Mouse (Mus musculus): ENCODE results near the gene Sprtn.

Gene Sprtn

DNA sequence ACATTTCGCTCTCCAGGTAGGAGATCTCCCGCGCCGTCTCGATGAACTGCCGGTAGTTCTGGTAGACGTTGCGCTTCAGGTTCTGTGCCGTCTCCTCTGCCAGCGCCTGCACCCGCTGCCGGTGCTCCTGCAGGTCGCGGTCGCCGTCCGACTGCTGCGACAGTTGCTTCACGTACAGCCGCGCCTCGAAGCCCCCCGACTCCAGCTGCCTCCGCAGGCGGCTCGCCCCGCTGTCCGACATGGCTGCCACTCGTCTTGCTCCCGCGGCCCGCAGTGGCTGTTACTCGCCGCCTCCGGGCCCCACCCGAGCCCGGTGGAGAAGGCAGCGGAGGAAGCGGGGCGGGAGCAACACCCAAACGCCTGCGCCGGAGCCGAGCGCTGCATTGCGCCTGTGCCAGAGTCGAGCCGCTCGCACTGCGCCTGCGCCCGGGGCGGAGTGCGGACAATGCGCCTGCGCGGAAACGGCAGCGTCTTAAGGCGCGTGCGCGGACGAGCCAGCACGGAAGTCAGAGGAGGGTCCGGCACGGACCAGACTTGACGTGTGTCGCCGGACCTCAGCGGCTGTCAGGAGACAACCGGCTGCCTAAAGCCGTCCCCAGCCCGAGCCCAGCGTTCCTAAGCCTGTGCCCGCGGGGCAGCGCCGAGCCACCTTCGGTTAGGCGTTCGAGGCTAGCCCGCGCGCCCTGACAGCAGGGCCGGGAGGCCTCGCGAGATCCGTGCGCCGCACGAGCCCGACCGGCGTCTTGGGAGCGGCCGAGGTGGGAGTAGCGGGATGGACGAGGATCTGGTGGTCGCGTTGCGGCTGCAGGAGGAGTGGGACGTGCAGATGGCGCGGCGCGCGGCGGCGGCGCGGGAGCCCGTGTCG, at the start of gene Sprtn, which contains the start of gene Exoc8:
Sprtn (plus strand) TSS at position 501 of the 865 bp plus-strand sequence.
Exoc8 (minus strand) TSS at position 320 of the 865 bp plus-strand sequence.
- peak; percentile 92 to 93 for DNase-seq

DNA sequence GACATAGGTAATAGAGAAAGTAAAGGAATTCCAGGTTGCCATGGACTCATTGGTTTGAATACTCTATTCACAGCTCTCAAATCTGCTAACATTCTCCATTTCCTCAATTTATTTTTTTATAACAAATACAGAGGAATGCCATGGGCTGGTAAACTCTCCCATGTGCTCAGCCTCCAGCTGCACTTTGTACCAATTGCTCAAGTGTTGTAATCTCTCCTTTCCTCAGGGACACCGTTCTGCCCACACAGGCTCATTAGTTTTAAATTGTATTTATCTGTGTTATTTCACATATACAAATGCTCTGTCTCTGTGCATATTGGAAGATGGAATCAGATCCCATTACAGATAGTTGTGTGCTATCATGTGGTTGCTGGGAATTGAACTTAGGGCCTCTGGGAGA, 44.2 kb upstream of the Sprtn start:
- DNase-seq = no peak

DNA sequence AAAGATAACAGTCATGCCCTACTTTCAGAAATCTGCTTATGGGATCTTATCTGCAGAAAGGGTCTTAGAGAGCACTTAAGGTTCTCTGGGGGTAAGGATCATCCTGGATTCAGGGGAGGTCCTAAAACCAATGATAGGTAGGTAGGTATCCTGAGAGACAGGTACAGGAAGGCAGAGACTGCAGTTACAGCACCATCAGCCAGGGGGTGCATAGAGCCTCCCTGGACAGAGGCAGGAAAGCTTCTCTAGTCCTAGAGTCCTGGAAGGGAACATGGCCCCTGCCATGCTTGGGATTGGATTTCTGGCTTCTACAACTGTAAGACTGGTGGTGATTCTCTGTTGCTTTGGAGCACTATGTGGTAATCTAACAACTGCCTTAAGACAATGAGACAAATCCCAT, 38.2 kb upstream of the Sprtn start:
- no peak for DNase-seq

DNA sequence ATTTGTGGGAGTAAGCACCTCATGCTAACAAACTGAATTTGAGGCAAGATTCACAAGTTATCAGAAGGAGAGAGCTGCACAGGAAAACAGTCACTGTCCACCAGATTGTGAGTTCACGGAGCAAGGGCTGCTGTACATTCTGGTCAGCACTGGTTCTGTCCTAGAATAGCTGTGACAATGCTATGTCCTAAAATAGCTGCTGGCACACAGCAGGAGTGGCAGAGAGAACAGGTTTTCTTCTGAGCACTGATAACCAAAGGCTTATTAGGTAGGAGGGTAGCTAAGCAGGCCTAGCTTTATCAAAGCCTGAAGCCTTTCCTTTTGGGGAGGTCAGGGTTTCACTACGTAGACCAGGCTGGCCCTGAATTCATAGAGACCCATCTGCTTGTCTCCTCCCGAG, 37.5 kb upstream of the Sprtn start:
- DNase-seq = no peak

DNA sequence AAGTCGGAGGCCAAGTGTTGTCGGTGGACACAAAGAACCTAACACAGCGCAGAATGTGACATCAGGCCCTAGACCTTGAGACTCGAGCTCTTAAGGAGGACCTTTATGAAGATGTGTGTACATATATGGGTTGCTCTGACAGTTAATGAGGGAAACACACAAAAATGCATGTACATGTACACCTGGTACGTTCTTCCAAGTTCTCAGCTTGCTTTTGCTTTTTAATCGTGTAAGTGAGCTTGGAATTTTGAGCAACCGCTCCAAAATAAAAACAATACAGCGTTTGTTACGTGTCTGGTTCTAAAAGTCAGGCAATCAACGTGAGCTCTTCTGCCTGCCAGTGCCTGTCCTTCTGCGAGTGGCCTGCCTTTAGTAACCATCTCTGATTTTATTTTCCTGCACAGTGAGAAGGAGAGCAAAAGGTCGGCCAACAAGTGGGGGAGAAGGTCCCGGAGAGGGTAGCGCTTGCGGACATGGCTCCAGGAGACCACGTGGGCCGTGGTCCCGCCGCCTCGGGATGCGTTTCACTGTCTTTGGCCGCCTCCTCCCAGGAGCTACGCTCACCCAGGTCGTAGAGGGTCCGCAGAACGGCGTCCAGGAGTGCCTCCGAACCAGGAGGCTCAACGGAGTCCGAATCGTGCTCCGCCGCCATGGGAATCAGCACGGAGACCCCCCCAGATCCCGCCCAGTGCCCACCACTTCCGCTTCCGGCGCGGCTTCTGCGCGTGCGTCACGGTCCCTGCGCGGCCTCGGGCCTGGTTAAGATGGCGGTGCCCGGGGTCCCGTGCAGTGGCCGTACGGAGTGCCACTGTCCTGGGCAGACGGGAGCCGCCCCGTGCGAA, 35.1 kb upstream of the Sprtn start, which contains the start of the genes Gnpat and 2810004N23Rik:
Gnpat (plus strand) TSS at position 713 of the 842 bp plus-strand sequence.
2810004N23Rik (minus strand) TSS at position 800 of the 842 bp plus-strand sequence.
- peak; percentile 86 for DNase-seq

DNA sequence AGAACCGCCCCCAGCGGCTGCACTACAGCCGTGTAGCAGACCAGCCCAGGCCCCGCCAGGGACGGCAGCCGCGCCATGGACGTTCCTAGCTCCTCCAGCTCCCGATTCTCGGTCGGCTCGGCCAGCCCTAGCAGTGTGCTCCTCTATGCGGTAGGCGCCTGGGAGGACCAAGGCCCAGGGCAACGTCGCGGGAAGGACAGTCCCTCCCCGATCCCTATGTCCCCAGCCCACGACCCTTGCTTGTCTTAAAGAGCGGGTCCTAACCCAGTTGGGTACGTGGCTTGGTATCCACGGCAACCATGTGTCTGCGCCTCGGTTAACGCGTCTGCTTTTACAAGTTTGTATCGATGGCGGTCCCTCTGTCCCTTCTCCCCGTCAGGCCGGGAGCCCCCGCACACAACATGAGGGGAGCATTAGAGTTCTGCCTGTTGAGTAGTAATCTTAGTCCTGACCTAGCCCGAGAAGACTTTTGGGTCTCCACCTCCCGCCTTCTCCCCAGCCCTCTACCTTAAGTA, 34.5 kb upstream of the Sprtn start:
- no peak for DNase-seq

DNA sequence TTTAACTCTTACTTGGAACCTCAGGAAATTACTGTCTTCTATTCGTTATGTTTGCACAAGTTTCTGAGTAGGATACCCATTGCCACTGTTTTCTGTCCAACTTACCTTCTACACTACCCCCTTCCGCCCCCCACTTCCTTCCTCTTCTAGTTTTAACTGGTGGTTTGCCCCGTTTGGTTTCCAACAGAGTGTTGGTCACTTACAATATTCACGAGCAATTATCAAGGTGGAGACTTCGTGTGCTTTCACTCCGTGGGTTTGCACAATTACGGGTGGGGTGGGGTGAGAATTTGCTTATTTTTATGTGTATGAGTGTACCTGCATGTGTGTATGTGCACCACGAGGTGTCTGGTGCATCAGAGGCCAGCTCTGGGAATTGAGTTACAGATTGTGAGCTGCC, 34.0 kb upstream of the Sprtn start:
- DNase-seq = no peak

DNA sequence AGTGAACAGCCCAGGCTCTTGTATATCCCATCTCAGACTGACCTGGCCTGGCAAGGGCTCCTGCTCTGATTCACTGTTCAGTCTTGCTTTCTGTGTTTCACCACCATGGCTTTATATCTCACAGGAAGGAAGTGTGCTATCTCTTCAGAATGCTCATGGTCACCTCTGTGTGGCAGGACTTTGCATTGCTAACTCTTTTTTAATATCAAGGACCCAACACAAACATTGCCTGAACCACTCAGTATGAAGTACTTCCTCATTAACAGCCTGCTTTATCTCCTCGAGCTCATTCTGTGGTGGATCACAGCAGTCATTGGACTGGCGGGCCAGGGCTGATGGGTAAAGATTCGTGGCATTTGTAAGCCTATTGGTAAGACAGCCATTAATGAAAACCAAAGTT, 31.0 kb upstream of the Sprtn start:
- DNase-seq = no peak

DNA sequence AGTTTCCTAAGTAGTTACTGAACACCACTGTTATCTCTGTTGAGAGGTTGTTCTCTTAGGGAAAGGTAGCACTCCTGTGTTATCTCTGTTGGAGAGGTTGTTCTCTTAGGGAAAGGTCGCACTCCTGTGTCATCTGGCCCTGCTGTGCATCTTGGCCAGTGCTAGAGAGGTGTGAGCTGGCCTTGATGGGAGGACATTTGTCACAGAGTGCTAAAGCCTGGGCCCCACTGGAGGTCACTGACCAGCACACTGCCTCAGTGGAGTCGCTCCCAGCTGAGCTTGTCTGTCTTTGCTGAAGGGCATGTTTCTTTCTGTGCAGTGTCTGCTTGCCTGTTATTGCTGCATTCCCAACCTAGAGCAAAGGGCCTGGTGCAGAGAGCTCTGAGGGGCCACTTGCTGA, 30.6 kb upstream of the Sprtn start:
- DNase-seq = no peak

DNA sequence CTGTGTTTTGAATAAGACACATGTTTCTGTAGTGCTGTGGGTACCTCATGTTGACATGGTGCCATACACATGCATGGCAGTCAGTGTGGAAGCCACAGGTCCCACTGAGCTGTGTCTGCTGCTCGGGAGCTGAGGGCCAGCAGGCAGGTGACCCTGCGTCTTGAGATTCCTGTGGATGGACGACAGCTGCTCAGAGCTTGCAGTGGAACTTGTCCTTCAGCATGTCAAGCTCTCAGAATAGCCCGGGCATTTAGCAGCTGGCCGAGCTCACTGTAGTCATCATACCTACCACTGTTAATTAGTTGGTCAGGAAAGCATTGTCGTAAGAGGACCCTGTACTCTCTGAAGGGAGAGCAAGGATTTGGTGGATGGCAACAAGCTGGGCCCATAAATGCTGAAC, 28.0 kb upstream of the Sprtn start:
- no peak for DNase-seq

DNA sequence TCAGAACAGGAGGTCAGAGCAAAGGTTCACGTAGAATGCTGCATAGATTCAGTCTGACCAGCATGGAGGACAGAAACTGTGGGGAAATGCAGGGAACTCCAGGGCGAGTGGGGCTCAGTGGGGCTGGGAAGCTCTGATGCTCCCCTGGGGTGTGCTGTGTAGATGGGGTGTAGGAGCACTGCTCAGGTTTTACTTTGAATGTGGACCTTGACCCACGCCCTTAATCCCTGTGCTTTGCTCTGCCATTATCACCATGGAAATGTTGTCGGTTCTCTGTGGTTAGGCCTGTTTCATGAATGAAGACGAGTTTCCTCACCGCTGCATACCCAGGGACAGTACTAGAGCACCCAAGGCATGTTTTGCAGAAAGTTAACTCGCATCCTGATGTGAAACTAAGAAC, 26.2 kb upstream of the Sprtn start:
- DNase-seq = no peak

DNA sequence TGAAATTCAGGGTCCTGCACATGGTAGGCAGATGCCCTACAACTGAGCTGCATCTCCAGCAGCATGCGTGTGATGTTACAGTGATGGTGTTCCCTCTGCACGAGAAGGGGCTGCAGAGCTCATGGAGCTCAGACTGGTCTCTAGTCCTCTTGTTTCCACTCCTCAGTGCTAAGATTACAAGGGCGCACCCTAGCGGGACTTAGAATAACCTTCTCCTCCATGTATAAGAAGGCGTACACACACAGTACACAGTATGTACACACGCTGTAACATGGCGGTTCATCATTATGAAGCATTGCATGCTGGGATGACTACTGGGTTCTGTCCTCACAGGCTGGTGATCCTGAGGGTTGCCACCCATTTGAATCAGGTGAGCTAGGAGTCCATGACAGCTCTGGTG, 25.6 kb upstream of the Sprtn start:
- DNase-seq = no peak

DNA sequence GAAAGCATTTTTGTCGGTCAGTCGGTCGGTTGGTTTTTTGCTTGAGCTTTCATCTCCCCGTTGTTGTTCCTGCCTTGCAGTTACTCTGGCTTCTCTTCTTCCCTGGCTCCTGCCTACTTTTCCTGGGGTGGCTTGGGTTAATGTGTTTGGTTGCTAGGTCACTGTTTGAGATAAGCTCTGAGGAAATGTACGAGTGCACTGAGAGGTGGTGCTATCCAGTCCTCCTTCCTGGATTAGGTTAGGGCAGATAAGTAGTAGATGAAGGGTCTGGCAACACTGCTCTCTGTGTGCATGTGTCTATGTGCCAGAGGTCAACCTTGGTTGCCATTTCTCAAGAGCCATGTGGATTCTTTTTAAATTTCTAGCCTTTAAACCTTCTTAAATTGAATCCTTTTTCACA, 25.0 kb upstream of the Sprtn start:
- no peak for DNase-seq

DNA sequence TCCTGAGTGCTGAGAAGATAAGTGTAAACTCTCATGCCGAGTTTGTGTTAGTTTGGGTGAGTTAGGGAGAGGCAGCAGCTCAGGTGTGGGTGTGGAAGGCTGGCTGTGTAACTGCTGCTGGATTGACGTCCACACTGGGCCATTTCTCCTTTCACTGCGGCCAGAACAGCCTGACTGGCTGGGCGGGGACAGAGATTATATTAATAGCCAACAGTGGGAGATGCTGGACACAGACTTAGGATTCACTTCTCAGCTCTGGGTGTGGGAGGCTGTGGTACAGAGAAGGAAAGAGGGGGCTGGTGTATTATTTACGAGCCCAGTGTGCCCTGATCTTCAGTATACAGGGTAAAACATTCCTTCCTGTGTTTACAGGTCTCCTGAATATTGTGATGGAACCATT, 19.5 kb upstream of the Sprtn start:
- no peak for DNase-seq

DNA sequence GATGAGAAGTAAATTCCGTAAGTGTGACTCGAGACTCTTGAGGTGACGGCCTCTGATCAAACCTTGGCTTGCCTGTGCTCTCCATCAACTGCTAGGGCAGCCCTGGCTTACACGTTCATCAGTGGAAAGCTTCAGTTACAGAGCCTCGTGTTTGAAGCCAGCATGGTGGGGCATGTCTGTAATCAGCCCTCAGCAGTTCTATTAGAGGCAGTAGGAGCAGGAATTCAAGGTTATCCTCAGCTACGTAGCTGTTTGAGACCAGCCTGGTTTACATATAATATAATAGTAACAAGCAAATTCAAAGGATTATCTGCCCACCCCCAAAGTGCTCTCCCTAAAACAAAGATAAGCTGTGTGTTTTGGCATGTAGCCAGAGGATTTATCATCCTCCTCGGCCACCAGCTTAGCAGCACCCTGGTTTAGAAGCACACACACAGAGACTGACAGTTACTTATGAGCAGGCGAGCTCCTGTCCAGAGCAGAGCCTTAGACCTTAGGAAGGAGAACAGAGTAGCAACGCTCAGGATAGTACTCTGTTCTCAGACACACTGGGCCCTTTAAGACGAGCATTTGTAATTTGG, 18.6 kb upstream of the Sprtn start:
- DNase-seq = no peak

DNA sequence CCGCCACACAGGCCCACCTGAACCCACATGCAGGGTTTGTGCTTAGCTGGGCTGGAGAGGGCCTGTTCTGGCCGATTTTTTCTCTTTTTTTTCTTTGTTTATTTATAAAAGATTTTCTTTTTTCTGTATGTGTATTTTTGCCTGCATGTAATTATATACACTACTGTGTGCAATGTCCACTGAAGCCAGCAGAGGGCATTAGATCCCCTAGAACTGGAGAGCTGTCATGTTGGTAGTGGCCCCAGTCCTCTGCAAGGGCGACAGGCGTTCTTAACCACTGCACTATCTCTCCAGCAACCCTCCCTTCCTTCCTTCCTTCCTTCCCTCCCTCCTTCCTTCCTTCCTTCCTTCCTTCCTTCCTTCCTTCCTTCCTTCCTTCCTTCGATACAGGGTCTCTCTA, 9.3 kb upstream of the Sprtn start:
- DNase-seq = no peak

DNA sequence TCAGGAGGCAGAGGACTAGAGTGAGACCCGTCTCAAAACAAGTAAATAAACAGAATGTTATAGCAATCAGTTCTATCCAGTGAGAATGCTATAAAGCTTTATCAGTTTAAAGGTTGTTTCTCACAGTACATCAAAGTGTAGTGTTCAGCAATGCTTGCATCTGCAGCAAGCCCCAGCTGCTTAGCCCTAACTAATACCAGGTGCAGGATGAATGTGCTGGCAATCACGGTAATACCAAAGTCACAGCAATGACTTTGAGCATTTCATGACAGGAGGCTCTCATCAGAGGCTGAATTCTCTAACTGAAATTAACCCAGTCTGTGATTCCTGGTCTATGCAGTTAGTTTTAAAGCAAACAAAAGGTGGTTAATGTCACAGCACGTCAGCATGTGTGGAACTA, 5.1 kb upstream of the Sprtn start:
- no peak for DNase-seq

DNA sequence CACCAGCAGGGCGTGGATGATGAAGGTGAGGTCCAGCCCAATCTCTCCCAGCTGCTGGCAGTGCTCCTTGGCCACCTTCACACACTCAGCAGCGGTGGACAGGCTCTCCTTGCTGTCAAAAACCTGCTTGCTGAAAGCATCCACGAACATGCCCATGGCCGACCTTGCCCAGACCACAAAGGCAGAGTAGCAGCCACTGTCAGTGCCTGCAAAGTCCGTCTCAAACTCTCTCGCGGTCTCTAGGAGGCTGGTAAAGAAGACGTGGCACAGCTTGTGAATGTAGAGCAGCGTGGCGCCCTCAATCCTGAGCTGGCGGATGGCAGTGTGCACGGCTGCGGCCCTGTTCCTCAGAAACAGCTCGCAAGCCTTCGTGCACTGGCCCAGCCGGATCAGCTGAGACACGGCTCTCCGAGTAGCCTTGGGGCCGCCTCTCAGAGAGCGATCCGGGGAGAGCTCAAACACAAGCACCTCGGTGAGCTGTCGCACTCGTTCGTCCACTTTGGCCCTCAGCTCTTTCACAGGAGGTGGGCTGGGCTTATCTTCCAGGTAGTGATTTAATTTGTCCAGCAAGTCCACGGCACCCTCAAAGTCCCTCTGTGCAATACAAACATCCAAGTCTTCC, 1.6 kb upstream of the Sprtn start:
- peak in 1 of 2 experiments; percentile 9 for DNase-seq

DNA sequence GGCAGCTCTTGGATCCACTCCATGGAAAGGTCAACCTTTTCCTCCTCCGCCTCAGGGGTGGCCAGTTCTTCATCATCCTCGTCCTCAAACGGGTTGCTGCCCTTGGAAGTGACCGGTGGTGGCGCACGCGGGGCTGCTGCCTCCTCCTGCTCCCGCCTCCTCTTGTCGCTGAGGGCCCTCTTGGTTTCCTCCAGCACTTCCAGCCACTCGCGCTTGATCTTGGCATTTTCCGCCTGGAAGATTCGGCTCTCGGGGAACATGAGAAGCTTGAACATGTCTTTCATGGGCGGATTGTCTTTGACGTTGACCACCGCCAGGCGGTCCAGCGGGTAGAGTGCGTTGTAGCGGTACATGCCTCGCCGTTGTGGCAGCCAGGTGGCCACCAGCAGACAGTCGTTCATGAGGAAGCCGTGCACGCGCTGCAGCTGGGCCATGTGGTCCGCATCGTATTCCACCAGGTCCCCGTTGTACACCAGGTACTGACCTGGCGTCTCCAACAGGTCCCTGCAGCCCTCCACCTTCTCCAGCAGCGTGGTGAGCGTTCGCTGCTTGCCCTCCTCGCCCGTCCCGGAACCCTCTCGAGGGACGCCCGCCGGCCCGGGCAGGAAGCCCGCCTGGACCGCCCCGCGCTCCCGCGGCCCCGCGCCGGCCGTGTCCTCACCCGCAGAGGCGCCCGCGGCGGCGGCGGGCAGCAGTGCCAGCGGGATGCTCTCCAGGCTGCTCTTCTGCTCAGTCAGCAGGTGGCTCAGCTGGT, 877 bp upstream of the Sprtn start:
- peak; percentile 40 to 58 for DNase-seq

DNA sequence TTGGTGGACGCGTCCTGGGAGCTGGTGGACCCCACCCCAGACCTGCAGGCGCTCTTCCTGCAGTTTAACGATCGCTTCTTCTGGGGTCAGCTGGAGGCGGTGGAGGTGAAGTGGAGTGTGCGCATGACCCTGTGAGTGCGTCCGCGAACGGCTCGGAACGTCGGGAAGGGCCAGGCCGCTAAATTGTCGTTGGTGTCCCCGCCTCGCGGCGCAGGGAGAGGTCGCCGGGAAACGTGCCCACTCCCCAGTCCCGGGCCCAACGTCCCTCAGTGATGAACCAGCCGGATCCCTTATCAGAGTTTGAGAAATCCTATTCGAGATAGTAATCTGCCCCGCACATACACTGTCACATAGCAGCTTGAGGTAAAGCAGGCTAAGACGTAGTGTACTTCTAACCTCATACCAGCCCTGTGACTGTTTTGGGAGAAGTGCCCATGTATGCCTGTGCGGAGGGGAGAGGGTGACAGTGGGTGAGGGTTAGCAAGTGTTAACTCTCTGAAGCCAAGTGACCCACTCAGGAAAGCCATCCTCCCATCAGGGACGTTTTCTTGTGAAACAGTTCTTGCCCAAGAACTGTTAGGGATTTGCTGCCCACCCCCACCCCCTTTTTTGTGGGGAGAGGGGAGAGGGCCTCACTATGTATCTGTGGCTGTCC, 692 bp downstream of the Sprtn start:
- DNase-seq = no peak

DNA sequence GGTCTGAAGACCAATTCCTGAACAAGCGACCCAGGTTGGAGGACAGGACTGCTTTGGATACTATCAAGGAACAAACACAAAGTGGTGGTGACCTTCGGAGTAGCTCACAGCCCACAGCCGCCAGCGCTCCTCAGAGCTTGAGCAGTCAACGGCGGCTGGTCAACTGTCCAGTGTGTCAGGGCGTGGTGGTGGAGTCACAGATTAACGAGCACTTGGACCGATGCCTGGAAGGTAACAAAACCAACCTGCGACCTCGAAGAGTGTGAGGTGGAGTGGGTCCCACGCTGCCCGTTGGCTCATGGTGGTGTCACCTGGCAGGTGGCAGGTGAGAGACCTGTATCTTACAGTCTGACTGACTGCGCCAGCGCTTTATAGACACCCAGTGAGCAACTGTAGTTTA, 5.5 kb downstream of the Sprtn start:
- DNase-seq = no peak
